Mouse (Mus musculus) stomach, embryonic 15.5 days (tissue): Measurements from ENCODE around the gene Kank3. TPM values are rescaled to one million over a fixed set of nuclear protein-coding genes. Genes with fewer than 3 reads are reported as not detected.

ENCODE experiments used
- ATAC-seq: fragments of 200-750 bp; cut with Nextera tagmentation; 2 replicates; pipeline ENCODE4 v1.8.0; 2017; ENCODE audit warnings: low read depth, moderate number of reproducible peaks, moderate TSS enrichment; ENCODE audit not compliant: insufficient read depth, low FRiP score
- H3K27ac ChIP-seq: fragments of 300-500 bp; sonication (generic); 2 replicates; pipeline ENCODE4 v1.5.1; 2015; ENCODE audit warnings: mild to moderate bottlenecking, inconsistent platforms
- H3K27me3 ChIP-seq: fragments of 300-500 bp; sonication (generic); replicated peaks from 2 replicates; pipeline ENCODE4 v1.6.1; 2015; ENCODE audit warnings: inconsistent platforms
- H3K36me3 ChIP-seq: fragments of 300-500 bp; sonication (generic); 2 replicates; pipeline ENCODE4 v1.6.1; 2015; ENCODE audit warnings: inconsistent platforms
- H3K4me1 ChIP-seq: fragments of 300-500 bp; sonication (generic); 2 replicates; pipeline ENCODE4 v1.6.1; 2015; ENCODE audit warnings: inconsistent platforms
- H3K4me2 ChIP-seq: fragments of 300-500 bp; sonication (generic); 2 replicates; pipeline ENCODE4 v1.6.1; 2015; ENCODE audit warnings: mild to moderate bottlenecking, inconsistent platforms
- H3K4me3 ChIP-seq: fragments of 300-500 bp; sonication (generic); replicated peaks from 2 replicates; pipeline ENCODE4 v1.5.1; 2015; ENCODE audit warnings: inconsistent platforms
- H3K9ac ChIP-seq: fragments of 300-500 bp; sonication (generic); 2 replicates; pipeline ENCODE4 v1.6.1; 2015; ENCODE audit warnings: inconsistent platforms
- H3K9me3 ChIP-seq: fragments of 300-500 bp; sonication (generic); 2 replicates; pipeline ENCODE4 v1.6.1; 2016; ENCODE audit warnings: inconsistent platforms
- WGBS: fragments of 180-500 bp; shearing (Covaris S2); methylation state at CpG from one replicate; pipeline ENCODE4 v1.1.7; 2015; 5-methylcytosine and 5-hydroxymethylcytosine counted together
- polyA plus RNA-seq: library from polyadenylated mRNA; unstranded; fragments of >200 nt; fragmentation: Nextera tagmentation; extraction: Ambion mirVana; gene quantifications from 2 replicates; pipeline ENCODE4 v1.2.1, GENCODE M21; 2015

Gene Kank3
- polyA plus RNA-seq, 1 experiment from 2014 or later = 31.5 TPM

DNA sequence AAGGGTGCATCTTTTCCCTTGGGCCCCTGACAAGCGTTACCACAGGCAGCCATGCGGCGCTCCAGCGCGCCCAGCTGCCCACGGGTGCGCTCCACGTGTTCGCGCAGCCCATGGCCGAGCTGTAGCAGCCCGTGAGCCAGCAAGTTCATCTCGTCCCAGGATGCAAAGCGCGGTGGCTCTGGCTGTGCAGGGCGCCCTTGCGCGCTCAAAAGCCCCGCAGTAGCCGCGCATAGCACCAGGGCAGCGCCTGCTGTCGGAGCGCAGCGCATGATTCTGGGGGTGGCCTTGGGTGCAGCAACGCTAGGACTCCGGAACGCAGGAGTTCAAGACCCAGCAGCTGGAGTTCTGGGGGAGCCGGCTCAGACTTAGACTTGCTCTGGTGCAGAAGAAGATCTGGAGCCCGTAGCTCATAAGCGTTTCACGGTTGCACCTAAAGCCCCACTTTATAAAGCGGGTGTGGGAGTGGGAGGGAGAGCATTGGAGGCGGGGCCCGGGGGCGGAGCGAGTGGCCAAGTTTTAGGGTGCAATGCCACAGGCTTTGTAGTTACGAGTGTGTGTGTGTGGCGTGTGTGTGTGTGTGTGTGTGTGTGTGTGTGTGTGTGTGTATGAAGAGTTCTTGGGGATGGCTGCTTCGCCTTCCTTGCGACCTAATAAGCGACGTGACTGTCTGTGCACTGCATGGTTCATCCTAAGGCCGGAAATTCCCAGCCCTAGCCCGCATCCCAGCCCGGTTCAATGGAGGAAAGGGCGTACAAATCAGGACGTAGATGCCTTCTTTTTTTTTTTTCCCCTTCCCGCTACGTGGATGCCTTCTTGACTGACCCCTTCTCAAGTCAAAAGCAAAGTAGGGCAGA, 29.0 kb upstream of the Kank3 start, which contains the start of gene Angptl4:
Angptl4 (minus strand) TSS at position 707 of the 854 bp plus-strand sequence.
- peak within 1 kb of the TSS; percentile 81 for H3K4me2 ChIP-seq
- under 1% methylated on average over 50 of the region's 50 CpGs for WGBS
- H3K36me3 ChIP-seq = no peaks in the 10 kb centered on the region
- H3K27me3 ChIP-seq = no peaks in the 10 kb centered on the region
- peaks cover 35% of the 10 kb centered on the region for H3K4me1 ChIP-seq
- peak within 1 kb of the TSS; percentile 45 for H3K4me3 ChIP-seq
- peak; percentile 72 for ATAC-seq
- peak within 1 kb of the TSS; percentile 87 for H3K27ac ChIP-seq
- no peaks in the 10 kb centered on the region for H3K9me3 ChIP-seq
- H3K9ac ChIP-seq = peak within 1 kb of the TSS; percentile 17; the same call in 1 of the 2 replicates

DNA sequence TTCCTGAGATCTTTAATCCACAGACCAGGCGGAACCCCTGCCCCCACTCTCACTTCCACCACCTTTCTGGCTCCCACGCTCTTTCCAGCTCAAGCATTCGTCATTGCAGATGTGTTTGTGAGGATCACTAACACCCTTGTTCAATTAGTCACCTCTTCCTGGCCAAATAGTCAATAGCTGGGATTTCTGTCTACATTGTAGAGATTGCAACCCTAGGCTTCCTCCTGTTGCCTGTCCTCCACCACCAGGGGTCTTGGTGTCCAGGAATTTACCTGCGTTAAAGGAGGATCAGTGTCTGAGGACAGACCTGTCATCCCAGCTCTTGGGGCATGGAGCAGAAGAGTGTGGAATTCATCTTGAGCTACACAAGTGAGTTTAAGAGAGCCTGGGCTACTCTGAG, 28.3 kb upstream of the Kank3 start:
- no peaks in the 10 kb centered on the region for H3K27me3 ChIP-seq
- no peak for ATAC-seq
- H3K27ac ChIP-seq = peak overlapping the region; percentile 87; the same call in 1 of the 2 replicates
- no peaks in the 10 kb centered on the region for H3K9me3 ChIP-seq
- peak overlapping the region; percentile 81 for H3K4me2 ChIP-seq
- H3K4me3 ChIP-seq = peak overlapping the region; percentile 45
- H3K4me1 ChIP-seq = peaks cover 35% of the 10 kb centered on the region
- H3K9ac ChIP-seq = no peak overlapping the region
- WGBS = 29% methylated on average over 4 of the region's 4 CpGs
- no peaks in the 10 kb centered on the region for H3K36me3 ChIP-seq

DNA sequence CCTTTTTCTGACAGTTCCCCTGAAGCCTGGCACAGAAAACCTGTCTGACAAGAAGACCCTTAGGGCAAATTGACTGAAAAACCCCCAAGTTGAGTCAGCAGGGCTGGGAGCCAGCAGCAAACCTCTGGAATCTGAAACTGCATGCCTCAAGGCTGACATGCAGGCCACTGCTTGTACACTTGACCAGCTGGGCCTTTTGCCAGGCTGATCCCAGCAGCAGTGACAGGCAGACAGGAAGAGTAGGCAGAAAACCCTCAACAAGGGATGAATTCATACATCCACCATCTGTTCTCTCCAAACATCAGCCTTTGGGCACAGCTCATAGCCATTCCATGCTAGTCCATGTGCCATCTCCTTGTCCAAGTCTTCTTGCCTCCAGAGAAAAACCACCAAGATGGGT, 26.9 kb upstream of the Kank3 start:
- H3K27me3 ChIP-seq = no peaks in the 10 kb centered on the region
- no peaks in the 10 kb centered on the region for H3K9me3 ChIP-seq
- peaks cover 32% of the 10 kb centered on the region for H3K4me1 ChIP-seq
- H3K27ac ChIP-seq = peak overlapping the region; percentile 27; the same call in 1 of the 2 replicates
- H3K4me2 ChIP-seq = no peak overlapping the region
- H3K4me3 ChIP-seq = no peak overlapping the region
- no peak overlapping the region for H3K9ac ChIP-seq
- ATAC-seq = no peak
- no peaks in the 10 kb centered on the region for H3K36me3 ChIP-seq

DNA sequence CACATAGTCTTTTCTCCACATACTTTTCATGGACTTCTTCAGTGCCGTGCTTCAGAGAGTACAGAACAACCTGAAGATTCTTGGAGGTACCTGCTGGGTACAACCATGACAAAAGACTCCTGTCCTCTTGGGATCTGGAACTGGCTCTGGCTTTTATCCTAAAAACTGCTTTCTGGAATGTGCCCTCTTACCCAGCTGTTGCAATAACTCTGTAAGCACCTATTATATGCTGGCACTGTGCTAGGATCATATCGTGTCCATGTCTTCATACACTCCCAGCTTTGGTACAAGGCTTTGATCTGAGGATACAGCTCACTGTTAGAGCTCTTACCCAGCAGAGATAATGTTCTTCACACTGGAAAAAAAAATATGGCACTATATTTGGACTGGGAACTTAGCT, 25.4 kb upstream of the Kank3 start:
- H3K27ac ChIP-seq = no peak overlapping the region
- ATAC-seq = no peak
- no peaks in the 10 kb centered on the region for H3K27me3 ChIP-seq
- no peak overlapping the region for H3K4me3 ChIP-seq
- 86% methylated on average over 2 of the region's 2 CpGs for WGBS
- no peak overlapping the region for H3K9ac ChIP-seq
- H3K9me3 ChIP-seq = no peaks in the 10 kb centered on the region
- H3K36me3 ChIP-seq = no peaks in the 10 kb centered on the region
- no peak overlapping the region for H3K4me2 ChIP-seq
- H3K4me1 ChIP-seq = peaks cover 19% of the 10 kb centered on the region

DNA sequence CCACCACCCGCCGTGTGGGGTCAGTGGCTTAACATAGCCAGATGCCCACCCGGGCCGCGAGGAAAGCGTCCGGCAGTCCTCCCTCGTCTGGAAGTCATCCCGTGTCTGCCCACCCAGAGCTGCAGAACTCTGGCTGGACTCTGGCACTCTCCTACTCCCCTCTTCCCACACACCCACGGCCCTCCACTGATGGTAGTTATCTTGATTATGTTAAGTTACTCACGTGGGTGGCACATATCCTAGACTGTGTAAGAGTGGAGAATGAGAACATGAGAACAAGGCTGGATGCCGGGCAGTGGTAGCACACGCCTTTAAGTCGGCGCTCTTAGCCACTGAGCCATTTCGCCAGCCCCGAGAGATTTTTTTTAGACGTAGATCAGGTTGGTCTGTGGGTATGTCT, 23.9 kb upstream of the Kank3 start:
- no peak overlapping the region for H3K27ac ChIP-seq
- no peaks in the 10 kb centered on the region for H3K9me3 ChIP-seq
- H3K4me2 ChIP-seq = no peak overlapping the region
- no peak for ATAC-seq
- H3K27me3 ChIP-seq = no peaks in the 10 kb centered on the region
- H3K36me3 ChIP-seq = no peaks in the 10 kb centered on the region
- 84% methylated on average over 18 of the region's 18 CpGs for WGBS
- no peak overlapping the region for H3K4me3 ChIP-seq
- no peak overlapping the region for H3K9ac ChIP-seq
- peaks cover 13% of the 10 kb centered on the region for H3K4me1 ChIP-seq

DNA sequence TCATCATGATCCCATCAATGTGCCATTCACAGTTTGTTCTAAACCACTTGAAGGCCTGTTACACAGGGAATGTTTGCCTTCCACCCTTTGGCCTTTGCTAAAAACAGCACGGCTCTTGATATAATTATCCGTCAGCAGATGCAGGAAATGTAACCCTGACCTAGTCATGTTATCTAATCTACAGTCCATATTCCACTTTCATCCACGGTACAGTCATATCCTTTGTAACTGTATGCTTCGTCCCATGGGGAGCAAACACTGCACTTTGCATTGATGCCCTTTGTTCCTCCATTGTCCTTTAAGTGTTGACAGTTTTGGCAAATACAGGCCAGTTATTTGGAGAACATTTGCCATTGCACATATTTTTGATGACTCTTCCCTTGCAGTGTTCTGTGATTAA, 21.6 kb upstream of the Kank3 start:
- 0 out of 2 replicates have a peak overlapping the region, but pooled peaks have one; percentile 5 for H3K27ac ChIP-seq
- H3K9ac ChIP-seq = no peak overlapping the region
- no peaks in the 10 kb centered on the region for H3K9me3 ChIP-seq
- WGBS = 40% methylated on average over 4 of the region's 4 CpGs
- no peak overlapping the region for H3K4me2 ChIP-seq
- peak; percentile 56; the same call in 1 of the 2 replicates for ATAC-seq
- no peaks in the 10 kb centered on the region for H3K4me1 ChIP-seq
- no peaks in the 10 kb centered on the region for H3K36me3 ChIP-seq
- H3K27me3 ChIP-seq = no peaks in the 10 kb centered on the region
- H3K4me3 ChIP-seq = no peak overlapping the region

DNA sequence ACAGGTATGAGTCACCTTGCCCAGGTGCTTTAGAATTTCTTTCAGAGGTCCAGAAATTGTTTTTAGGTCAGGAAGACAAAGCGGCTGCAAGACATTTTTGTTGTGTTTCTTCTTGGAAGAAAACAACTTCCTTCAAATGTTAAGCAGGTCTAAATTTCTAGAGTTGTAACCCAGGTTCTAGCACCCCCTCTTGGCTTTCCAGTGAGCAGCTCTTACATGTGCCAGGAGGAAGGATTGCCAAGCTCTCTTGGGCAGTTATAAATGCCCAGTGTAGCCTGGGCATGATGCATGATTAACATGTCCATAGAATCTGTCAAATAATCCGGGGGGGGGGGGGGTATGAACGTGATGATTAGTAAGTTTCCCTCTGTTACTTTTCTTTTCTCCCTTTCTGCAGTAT, 12.0 kb upstream of the Kank3 start:
- no peak overlapping the region for H3K4me2 ChIP-seq
- H3K36me3 ChIP-seq = no peaks in the 10 kb centered on the region
- no peaks in the 10 kb centered on the region for H3K4me1 ChIP-seq
- no peaks in the 10 kb centered on the region for H3K27me3 ChIP-seq
- no peak overlapping the region for H3K27ac ChIP-seq
- no peak overlapping the region for H3K9ac ChIP-seq
- no peak overlapping the region for H3K4me3 ChIP-seq
- no peak for ATAC-seq
- WGBS = 45% methylated on average over 3 of the region's 3 CpGs
- H3K9me3 ChIP-seq = no peaks in the 10 kb centered on the region

DNA sequence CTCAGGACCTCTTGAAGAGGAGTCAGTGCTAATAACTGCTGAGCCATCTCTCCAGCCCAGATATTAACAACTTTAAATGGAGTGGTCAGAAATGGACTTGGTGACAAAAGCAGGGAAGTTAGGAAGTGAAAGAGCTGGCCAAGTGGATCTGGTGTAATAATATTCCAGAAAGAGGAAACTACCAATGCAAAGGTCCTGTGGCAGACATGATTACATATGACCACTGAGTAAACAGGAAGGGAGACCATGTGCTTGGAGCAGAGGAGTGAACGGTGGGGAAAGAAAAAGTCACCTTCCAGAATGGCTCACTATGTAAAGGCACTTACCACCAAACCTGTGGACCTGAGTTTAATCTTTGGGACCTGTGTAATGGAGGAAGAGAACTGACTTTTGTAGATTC, 11.0 kb upstream of the Kank3 start:
- H3K27ac ChIP-seq = no peak overlapping the region
- H3K9ac ChIP-seq = no peak overlapping the region
- H3K9me3 ChIP-seq = no peaks in the 10 kb centered on the region
- no peaks in the 10 kb centered on the region for H3K4me1 ChIP-seq
- ATAC-seq = no peak
- no peak overlapping the region for H3K4me3 ChIP-seq
- 39% methylated on average over 1 of the region's 1 CpGs for WGBS
- no peaks in the 10 kb centered on the region for H3K27me3 ChIP-seq
- H3K36me3 ChIP-seq = no peaks in the 10 kb centered on the region
- H3K4me2 ChIP-seq = no peak overlapping the region

DNA sequence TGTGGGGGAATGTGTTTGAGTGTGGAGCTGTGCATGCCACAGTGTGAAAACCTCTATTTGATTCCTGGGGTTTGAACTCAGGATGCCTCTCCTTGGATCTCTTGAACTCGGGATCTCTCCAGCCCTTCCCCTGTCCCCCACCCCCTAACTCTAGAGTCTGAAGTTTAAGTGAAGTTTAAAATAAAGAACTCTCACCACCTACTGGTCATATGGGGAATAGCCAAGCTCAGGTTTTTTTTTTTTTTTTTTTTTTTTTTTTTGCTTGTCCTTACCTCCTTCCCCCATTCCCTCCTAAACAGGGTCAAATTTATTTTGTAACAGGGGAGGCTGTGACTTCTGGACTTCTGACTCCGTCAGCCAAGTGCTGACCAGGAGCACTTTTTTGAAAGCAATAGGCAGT, 8.1 kb upstream of the Kank3 start:
- no peak overlapping the region for H3K4me2 ChIP-seq
- no peaks in the 10 kb centered on the region for H3K36me3 ChIP-seq
- H3K27me3 ChIP-seq = no peaks in the 10 kb centered on the region
- no peaks in the 10 kb centered on the region for H3K9me3 ChIP-seq
- WGBS = 2% methylated on average over 2 of the region's 2 CpGs
- H3K4me1 ChIP-seq = no peaks in the 10 kb centered on the region
- H3K9ac ChIP-seq = no peak overlapping the region
- H3K27ac ChIP-seq = no peak overlapping the region
- no peak for ATAC-seq
- H3K4me3 ChIP-seq = no peak overlapping the region

DNA sequence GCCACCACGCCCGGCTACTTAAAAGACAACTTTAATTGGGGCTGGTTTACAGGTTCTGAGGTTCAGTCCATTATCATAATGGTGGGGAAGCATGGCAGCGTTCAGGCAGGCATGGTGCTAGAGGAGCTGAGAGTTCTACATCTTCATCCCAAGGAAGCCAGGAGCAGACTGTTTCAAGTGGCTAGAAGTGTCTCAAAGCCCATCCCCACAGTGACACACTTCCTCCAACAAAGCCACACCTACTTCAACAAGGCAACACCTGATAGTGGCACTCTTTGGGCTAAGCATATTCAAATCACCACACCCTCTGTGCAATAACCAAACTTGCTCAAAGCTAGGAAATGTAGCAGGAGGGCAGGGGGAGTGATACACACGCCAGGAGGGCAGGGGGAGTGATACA, 6.1 kb upstream of the Kank3 start:
- ATAC-seq = no peak
- WGBS = 55% methylated on average over 4 of the region's 4 CpGs
- Histone ChIP-seq H3K4me3 (no peak overlapping the region), H3K4me1 (no peaks in the 10 kb centered on the region), H3K9me3 (no peaks in the 10 kb centered on the region), H3K9ac (no peak overlapping the region), H3K36me3 (no peaks in the 10 kb centered on the region), H3K27ac (no peak overlapping the region), H3K4me2 (no peak overlapping the region), H3K27me3 (no peaks in the 10 kb centered on the region)

DNA sequence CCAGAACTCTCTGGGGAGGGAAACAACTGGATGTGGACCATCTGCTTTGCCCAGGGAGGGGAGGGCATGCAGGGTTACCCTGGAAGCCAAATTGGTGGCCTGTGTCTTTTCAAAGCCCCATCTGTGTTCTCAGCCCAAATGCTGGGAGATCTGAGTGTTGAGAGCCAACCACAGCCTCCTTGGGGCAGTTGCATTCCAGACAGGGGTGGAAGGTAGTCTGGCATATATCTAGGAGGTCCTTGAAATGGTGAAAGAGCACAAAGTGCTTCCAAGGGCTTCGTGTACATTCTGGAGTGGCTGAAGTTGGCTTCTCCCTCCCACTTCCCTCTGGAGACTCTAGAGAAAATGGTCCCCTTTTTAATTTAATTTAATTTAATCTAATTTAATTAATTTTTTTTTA, 5.6 kb upstream of the Kank3 start:
- Histone ChIP-seq H3K4me3 (no peak overlapping the region), H3K27ac (no peak overlapping the region), H3K9ac (no peak overlapping the region), H3K27me3 (no peaks in the 10 kb centered on the region), H3K36me3 (no peaks in the 10 kb centered on the region), H3K4me1 (no peaks in the 10 kb centered on the region), H3K9me3 (no peaks in the 10 kb centered on the region), H3K4me2 (no peak overlapping the region)
- WGBS = 30% methylated on average over 1 of the region's 1 CpGs
- no peak for ATAC-seq

DNA sequence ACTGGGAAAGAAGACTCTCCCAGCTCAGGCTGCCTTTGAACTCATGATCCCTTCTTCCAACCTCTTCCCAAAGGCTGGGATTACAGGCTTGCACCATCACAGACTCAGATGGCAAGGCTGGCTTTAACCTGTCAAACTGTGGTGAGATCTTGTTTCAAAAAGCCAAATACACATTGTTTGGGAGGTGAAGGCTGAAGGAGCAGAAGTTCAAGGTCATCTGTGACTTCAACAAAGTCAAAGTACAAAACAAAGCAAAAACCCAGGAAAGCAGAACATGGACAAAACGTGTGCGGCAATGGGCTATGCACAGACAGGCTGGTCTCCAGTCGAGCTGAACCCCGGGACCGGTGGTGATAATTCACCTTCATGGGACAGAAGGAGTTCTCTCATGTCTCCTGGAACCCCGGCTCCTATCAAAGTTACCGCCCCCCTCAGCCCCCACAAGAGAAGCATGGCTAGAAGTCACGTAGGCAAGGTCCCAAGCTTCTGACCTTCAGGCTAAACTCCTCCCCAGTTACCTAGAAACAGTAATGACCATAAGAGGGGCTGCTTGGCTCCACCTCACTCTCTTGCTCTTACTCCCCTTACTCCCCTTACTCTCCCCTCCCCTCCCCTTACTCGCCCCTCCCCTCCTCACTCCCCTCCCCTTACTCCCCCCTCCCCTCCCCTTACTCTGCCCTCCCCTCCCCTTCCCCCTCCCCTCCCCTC, 3.0 kb upstream of the Kank3 start:
- Histone ChIP-seq H3K4me3 (no peak overlapping the region), H3K36me3 (no peaks in the 10 kb centered on the region), H3K9ac (no peak overlapping the region), H3K4me2 (no peak overlapping the region), H3K27me3 (no peaks in the 10 kb centered on the region), H3K27ac (no peak overlapping the region), H3K9me3 (no peaks in the 10 kb centered on the region), H3K4me1 (0 out of 2 replicates have a peak, but pooled peaks cover 4% of the 10 kb centered on the region)
- 45% methylated on average over 8 of the region's 9 CpGs for WGBS
- ATAC-seq = no peak
